ENCODE assay signal across 9 mouse cellular contexts in the genomic region with DNA sequence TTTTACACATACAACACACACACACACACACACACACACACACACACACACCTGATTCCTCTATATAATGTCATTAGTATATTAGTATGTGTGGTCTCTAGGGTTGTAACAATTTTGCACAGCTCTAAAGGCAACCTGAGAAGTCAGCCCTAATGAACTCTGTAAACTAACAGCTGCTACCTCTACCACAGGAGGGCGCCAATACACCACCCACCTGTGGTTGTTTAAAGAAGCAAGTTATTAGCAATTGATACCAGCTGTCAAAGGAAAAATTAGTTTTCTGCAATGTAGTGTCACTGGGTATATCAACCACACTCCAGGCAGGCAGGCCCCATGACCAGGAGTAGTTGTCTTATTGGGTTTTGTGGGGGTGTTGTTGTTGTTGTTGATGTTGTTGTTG.
DNase-seq lines count a peak whose midpoint lies in the region; ATAC-seq and TF ChIP-seq lines count a peak whose summit lies in the region.
"Had no signal": no experiment of that assay in that cellular context is flagged by ENCODE, and none has a peak within 500 bp of the region (broad histone marks: within the 10 kb centered on the region; RNA-seq: fewer than 3 reads in every experiment).

No protein-coding gene starts in this region.

- H3K4me3 ChIP-seq in heart, postnatal 0 days (ENCODE audit: low read depth, low read length): no peak overlapping the region
- no peak overlapping the region for H3K4me3 ChIP-seq in midbrain, embryonic 14.5 days (replicated peaks; ENCODE audit: low read depth, low read length)

- H3K9ac ChIP-seq in heart, postnatal 0 days (replicated peaks; ENCODE audit: low read depth, low read length): no peak overlapping the region
- H3K9ac ChIP-seq in midbrain, embryonic 14.5 days (replicated peaks; ENCODE audit: low read length): no peak overlapping the region

- ATAC-seq in heart, postnatal 0 days (ENCODE audit: insufficient read depth, low read depth): no peak
- no peak; the same call in 1 of the 2 replicates for ATAC-seq in midbrain, embryonic 14.5 days (ENCODE audit: low FRiP score, low TSS enrichment)

- DNase-seq in heart, postnatal 0 days (ENCODE audit: low spot score): no peak
- DNase-seq in heart, adult 9 months (ENCODE audit: low spot score in 2 of 2): no peak
- peak; percentile 1 for DNase-seq in A20 (ENCODE audit: low read depth, low spot score)
- DNase-seq in cerebellum, adult 8-10 months: peak; percentile 14
- DNase-seq in layer of hippocampus, adult 18-20 months (ENCODE audit: low spot score in 2 of 2): peak; percentile 18 to 78
- peak; percentile 59 for DNase-seq in midbrain, embryonic 14.5 days
- no peak for DNase-seq in thymus, postnatal 14 days
- no peak for DNase-seq in spleen, postnatal 10 days (ENCODE audit: low spot score in 2 of 2)

- TF ChIP-seq EP300 in heart, postnatal 0 days (IDR thresholded peaks at IDR 0.05; ENCODE audit: low read depth): no peak

- no peaks in the 10 kb centered on the region for H3K27me3 ChIP-seq in heart, postnatal 0 days (ENCODE audit: control insufficient read depth, insufficient read depth, low read length)
- H3K27me3 ChIP-seq in midbrain, embryonic 14.5 days (ENCODE audit: control insufficient read depth, insufficient read depth, low read length): no peaks in the 10 kb centered on the region

- peak; percentile 20; the same call in 1 of the 2 replicates for TF ChIP-seq CTCF in heart, postnatal 0 days (IDR thresholded peaks at IDR 0.05; ENCODE audit: low read depth)

- no peak overlapping the region for H3K4me2 ChIP-seq in heart, postnatal 0 days (ENCODE audit: low read depth, low read length)
- H3K4me2 ChIP-seq in midbrain, embryonic 14.5 days (ENCODE audit: low read length): no peak overlapping the region

- H3K36me3 ChIP-seq in heart, postnatal 0 days (replicated peaks; ENCODE audit: control insufficient read depth, insufficient read depth, low read length): no peaks in the 10 kb centered on the region
- no peaks in the 10 kb centered on the region for H3K36me3 ChIP-seq in midbrain, embryonic 14.5 days (ENCODE audit: control insufficient read depth, insufficient read depth, low read length)

- 0% methylated on average over 1 of the region's 1 CpGs for WGBS in heart, postnatal 0 days
- 0% methylated on average over 1 of the region's 1 CpGs for WGBS in midbrain, embryonic 14.5 days

- no peaks in the 10 kb centered on the region for H3K4me1 ChIP-seq in heart, postnatal 0 days (ENCODE audit: control insufficient read depth, insufficient read depth)
- H3K4me1 ChIP-seq in midbrain, embryonic 14.5 days (ENCODE audit: control insufficient read depth, insufficient read depth, low read length): no peaks in the 10 kb centered on the region

- H3K27ac ChIP-seq in heart, postnatal 0 days (ENCODE audit: low read depth): no peak overlapping the region
- no peak overlapping the region for H3K27ac ChIP-seq in midbrain, embryonic 14.5 days (replicated peaks; ENCODE audit: low read depth, low read length)
- H3K27ac ChIP-seq: macrophage had no signal

- H3K9me3 ChIP-seq in heart, postnatal 0 days (replicated peaks; ENCODE audit: control insufficient read depth, low read length): no peaks in the 10 kb centered on the region
- H3K9me3 ChIP-seq in midbrain, embryonic 14.5 days (ENCODE audit: control insufficient read depth, low read length): no peaks in the 10 kb centered on the region

Comparison
In these comparisons a context has a peak if more than half of its experiments do, and no peak if none do; other contexts are left out.
1. DNase-seq: peak in A20 (single experiment), cerebellum, adult 8-10 months (single experiment), layer of hippocampus, adult 18-20 months (2 of 2) and midbrain, embryonic 14.5 days (single experiment); none in heart, postnatal 0 days (single experiment), heart, adult 9 months (0 of 2), thymus, postnatal 14 days (single experiment) and spleen, postnatal 10 days (0 of 2).